In the genomic region with DNA sequence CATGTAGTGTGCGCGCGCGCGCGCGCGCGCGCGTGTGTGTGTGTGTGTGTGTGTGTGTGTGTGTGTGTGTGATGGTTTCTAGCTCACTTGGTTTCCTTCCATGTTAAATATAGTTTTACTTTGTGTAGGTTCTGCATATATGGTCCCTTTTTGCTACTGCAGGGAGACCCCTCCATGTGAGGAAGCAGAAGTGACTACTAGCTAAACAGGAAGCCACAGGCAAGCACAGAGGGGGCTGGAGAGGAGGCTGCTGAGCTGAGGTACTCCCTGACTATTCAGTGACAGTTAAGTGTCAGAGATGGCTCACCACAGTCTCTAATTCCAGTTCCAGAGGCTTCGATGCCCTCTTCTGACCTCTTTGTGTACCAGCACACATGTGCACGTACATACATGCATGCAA, we compare ENCODE assay signal across 11 mouse cellular contexts. TPM values are rescaled to one million over a fixed set of nuclear protein-coding genes. Genes with fewer than 3 reads are reported as not detected.
DNase-seq lines count a peak whose midpoint lies in the region; ATAC-seq and TF ChIP-seq lines count a peak whose summit lies in the region.
"Had no signal": no experiment of that assay in that cellular context is flagged by ENCODE, and none has a peak within 500 bp of the region (broad histone marks: within the 10 kb centered on the region; RNA-seq: fewer than 3 reads in every experiment).

No protein-coding gene starts in this region.

- WGBS in thymus, adult 2 months = 37% methylated on average over 13 of the region's 13 CpGs

- no peak overlapping the region for H3K27ac ChIP-seq in thymus, adult 2 months (ENCODE audit: control insufficient read depth, insufficient read depth, low read length)

- intact Hi-C loops in left cerebral cortex, postnatal 14 days (cut with DNase I) = no loop called here

- peak; percentile 25 for DNase-seq in thymus, postnatal 0 days (ENCODE audit: low spot score)
- DNase-seq in thymus, adult 2 months = no peak
- DNase-seq in left cerebral cortex, postnatal 14 days (ENCODE audit: low spot score in 2 of 2) = no peak
- DNase-seq in urinary bladder, adult 18-20 months (ENCODE audit: low spot score in 2 of 2) = no peak
- no peak for DNase-seq in gastrocnemius, postnatal 10 days
- DNase-seq: kidney, postnatal 14 days; thymus, adult 18-20 months had no signal

- H3K4me1 ChIP-seq in thymus, adult 2 months (replicated peaks; ENCODE audit: control insufficient read depth, insufficient read depth, low read length) = peaks cover 4% of the 10 kb centered on the region
- H3K4me1 ChIP-seq in megakaryocyte, embryonic 14.5 days = peaks cover 46% of the 10 kb centered on the region
- H3K4me1 ChIP-seq: forebrain, embryonic 15.5 days had no signal

- TF ChIP-seq CTCF in thymus, adult 2 months (IDR thresholded peaks at IDR 0.05; ENCODE audit: borderline replicate concordance, control insufficient read depth, extremely low read depth, insufficient read depth, low read length, poor library complexity) = no peak

- no peaks in the 10 kb centered on the region for H3K27me3 ChIP-seq in thymus, adult 2 months (ENCODE audit: control insufficient read depth, insufficient read depth, low read length)
- H3K27me3 ChIP-seq in megakaryocyte, embryonic 14.5 days (replicated peaks) = no peaks in the 10 kb centered on the region
- H3K27me3 ChIP-seq: forebrain, embryonic 15.5 days; midbrain, embryonic 15.5 days had no signal

- peaks cover 2% of the 10 kb centered on the region; the same call in 1 of the 2 replicates for H3K36me3 ChIP-seq in thymus, adult 2 months (ENCODE audit: control insufficient read depth, insufficient read depth, low read length)
- H3K36me3 ChIP-seq in megakaryocyte, embryonic 14.5 days (replicated peaks; ENCODE audit: low read length) = peaks cover 50% of the 10 kb centered on the region

- no peak for TF ChIP-seq POLR2A in thymus, adult 2 months (IDR thresholded peaks at IDR 0.05; ENCODE audit: control insufficient read depth, extremely low read depth, insufficient read depth, low read length, poor library complexity)

- no peak overlapping the region for H3K4me3 ChIP-seq in thymus, adult 2 months (ENCODE audit: control insufficient read depth, insufficient read depth, low read length)
- peak overlapping the region; percentile 85 for H3K4me3 ChIP-seq in megakaryocyte, embryonic 14.5 days (replicated peaks)
- H3K4me3 ChIP-seq: forebrain, embryonic 15.5 days; midbrain, embryonic 15.5 days had no signal

- peak; percentile 99 for ATAC-seq in granulocyte monocyte progenitor cell, adult 5-6 weeks (replicated peaks; ENCODE audit: poor library complexity, severe bottlenecking)
- ATAC-seq: forebrain, embryonic 15.5 days; midbrain, embryonic 15.5 days had no signal

- peaks cover 6% of the 10 kb centered on the region for H3K9me3 ChIP-seq in megakaryocyte, embryonic 14.5 days
- H3K9me3 ChIP-seq: forebrain, embryonic 15.5 days; midbrain, embryonic 15.5 days had no signal

RNA-seq across cellular contexts. Expression of a gene that starts 9.8 kb away (rescaled TPM):
- polyA plus RNA-seq in thymus, postnatal 0 days (2015; fragmentation: Nextera tagmentation; extraction: Ambion mirVana) = 16.4 and 18.6 TPM in 2 replicates
- polyA plus RNA-seq in thymus, adult 2 months (2012; rRNA removed) = 8.3 and 9.3 TPM in 2 replicates
- total RNA-seq in granulocyte monocyte progenitor cell, adult 5-6 weeks (2014; fragmentation: Nextera tagmentation) = 10.8 and 21.5 TPM in 2 replicates
- 20.4 and 20.7 TPM in 2 replicates for total RNA-seq in granulocyte monocyte progenitor cell, adult 5-6 weeks (2017)
- polyA plus RNA-seq in megakaryocyte, embryonic 14.5 days (2012; ENCODE audit: insufficient read depth, low replicate concordance) = 0.85 and 3.7 TPM in 2 replicates
- total RNA-seq in left cerebral cortex, postnatal 14 days (2021) = 10 to 100 TPM; 22.8 to 22.9 TPM
- total RNA-seq in gastrocnemius, postnatal 10 days (2021) = 10 to 100 TPM in 1 of 2 experiments, 1 to 10 TPM in 1; 9.1 to 11.0 TPM

RNA-seq across cellular contexts. Expression of a gene that starts 30.7 kb away (rescaled TPM):
- 1.2 and 1.6 TPM in 2 replicates for polyA plus RNA-seq in thymus, postnatal 0 days (2015; fragmentation: Nextera tagmentation; extraction: Ambion mirVana)
- 4.3 and 5.2 TPM in 2 replicates for polyA plus RNA-seq in thymus, adult 2 months (2012; rRNA removed)
- 1.5 and 4.4 TPM in 2 replicates for total RNA-seq in granulocyte monocyte progenitor cell, adult 5-6 weeks (2014; fragmentation: Nextera tagmentation)
- 0.21 and 0.78 TPM in 2 replicates for total RNA-seq in granulocyte monocyte progenitor cell, adult 5-6 weeks (2017)
- not detected in 2 replicates for polyA plus RNA-seq in megakaryocyte, embryonic 14.5 days (2012; ENCODE audit: insufficient read depth, low replicate concordance)
- total RNA-seq in left cerebral cortex, postnatal 14 days (2021) = 10 to 100 TPM; 20.6 to 23.4 TPM
- 1 to 10 TPM; 4.4 to 5.8 TPM for total RNA-seq in gastrocnemius, postnatal 10 days (2021)
